Mouse (Mus musculus) regulatory T cell (primary cell): ENCODE data around the gene Ndufb5.

ENCODE experiments used
- in situ Hi-C: fragments of 300-600 bp; cut with MboI, MseI; formaldehyde crosslinking; loops from one replicate; pipeline ENCODE4 v1.15.1; 2025; ENCODE audit warnings: high pct_unique_total_duplicates

Gene Ndufb5

DNA sequence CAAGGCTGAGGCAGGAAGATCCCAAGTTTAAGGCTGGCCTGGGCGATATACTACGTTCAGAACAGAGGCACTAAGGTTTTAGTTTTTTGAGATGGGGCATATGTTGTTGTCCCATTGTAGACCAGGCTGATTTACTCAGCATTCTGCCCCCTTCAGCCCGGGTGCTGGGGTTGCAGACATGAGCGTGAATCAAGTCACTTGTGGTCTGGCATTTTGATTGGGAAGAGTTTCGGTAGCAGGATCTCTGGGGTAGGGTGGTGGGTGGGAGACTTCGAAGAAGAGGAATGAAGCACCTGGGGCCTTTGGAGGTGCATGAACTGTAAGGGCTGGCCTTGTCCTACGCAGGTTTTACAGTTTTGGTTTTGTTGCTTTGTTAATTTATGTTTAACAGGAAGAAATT, 12.6 kb upstream of the Ndufb5 start:
- in situ Hi-C loops, result loop anchor here (10.0 to 25.0 kb wide), 2 partner anchors 1341 to 1762 kb away; partner anchors contain the start of gene Phc3

DNA sequence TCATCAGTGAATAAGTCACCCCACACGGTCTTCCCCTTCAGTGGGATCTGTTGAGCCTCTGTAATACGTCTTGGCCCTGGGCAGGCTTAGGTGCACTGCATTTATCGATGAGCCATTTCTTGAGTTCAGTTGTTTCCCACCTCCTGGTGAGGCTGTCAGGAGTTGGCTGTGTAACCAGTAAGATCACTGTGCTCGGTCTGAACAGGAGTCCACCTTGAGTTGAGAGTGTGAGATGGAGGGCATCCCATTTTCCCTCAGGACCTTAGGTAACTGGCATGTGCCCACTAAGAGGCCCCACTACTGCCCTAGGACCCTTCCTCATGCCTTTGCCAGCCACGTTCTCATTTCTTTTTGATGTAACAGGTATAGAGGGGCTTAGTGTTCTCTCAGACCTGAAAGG, 10.8 kb upstream of the Ndufb5 start:
- in situ Hi-C loops, result loop anchor here (5.0 to 10.0 kb wide), 2 partner anchors 194 to 1339 kb away; no protein-coding TSS in a partner anchor

- in situ Hi-C loops, result loop anchor here (5.0 to 10.0 kb wide), 2 partner anchors 196 to 1337 kb away; no protein-coding TSS in a partner anchor
These were observed 8.9 kb upstream of the Ndufb5 start for GRCm38 (mm10) chr3:32727861-32728260.

DNA sequence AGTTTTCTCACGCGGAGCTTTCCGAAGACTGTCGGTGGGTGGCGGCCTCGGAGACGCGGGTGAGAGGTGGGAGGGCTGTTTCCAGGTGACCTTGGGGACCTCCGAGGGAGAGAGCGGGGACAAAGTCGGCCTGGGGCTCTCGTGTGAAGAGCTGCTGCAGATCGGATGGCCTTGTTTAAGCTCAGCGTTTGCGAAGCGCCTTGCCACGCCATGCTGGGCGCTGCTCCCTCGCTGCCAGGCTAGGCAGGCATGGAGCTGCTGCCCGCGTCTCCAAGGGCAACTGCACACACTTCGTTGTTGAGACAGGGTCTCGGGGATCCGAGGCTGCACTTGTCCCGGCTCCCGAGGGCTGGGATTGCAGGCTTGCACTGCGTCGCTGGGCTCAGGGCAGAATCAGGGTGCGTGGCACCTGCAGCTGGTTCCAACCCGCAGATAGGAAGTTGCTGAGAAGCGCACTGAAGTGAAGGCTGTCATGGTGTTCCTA, 424 bp downstream of the Ndufb5 start, which contains the start of gene Mrpl47:
TSS of gene Mrpl47 (minus strand) at position 434 of the 484 bp plus-strand sequence.
- in situ Hi-C loops, result loop anchor here (5.0 kb wide), 1 partner anchor 1070 kb away; no protein-coding TSS in a partner anchor

GRCm38 (mm10) chr3:32738549-32738948, 1.8 kb downstream of the Ndufb5 start:
- in situ Hi-C loops, result loop anchor here (5.0 kb wide), 1 partner anchor 1069 kb away; no protein-coding TSS in a partner anchor

GRCm38 (mm10) chr3:32742276-32742780, 5.5 kb downstream of the Ndufb5 start:
- in situ Hi-C loops, result loop anchor here (10.0 kb wide), 1 partner anchor 1342 kb away; the partner anchor contains the start of gene Dnajc19

- in situ Hi-C loops, result loop anchor here (10.0 kb wide), 1 partner anchor 1340 kb away; the partner anchor contains the start of gene Dnajc19
These were observed 8.2 kb downstream of the Ndufb5 start for GRCm38 (mm10) chr3:32745001-32745400.

- in situ Hi-C loops, result loop anchor here (10.0 kb wide), 1 partner anchor 1339 kb away; the partner anchor contains the start of gene Dnajc19
These were observed 8.6 kb downstream of the Ndufb5 start for GRCm38 (mm10) chr3:32745426-32745825.

DNA sequence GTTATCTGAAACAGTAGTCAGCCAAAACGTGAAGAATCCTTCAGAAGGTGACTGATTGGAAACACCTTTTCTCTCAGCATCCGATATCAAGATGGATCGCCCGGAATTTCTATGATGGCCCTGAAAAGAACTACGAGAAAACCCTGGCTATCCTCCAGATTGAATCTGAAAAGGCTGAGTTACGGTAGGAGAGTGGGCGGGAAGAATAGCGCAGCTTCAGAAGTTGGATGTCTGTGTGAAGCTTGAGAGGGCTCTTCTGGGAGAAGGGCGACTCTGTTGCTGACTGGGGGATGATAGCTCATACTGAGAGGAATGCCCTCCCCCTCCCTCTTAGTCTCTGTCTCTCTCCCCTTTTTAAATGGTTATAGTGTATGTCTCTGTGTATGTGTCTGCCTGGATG, 11.6 kb downstream of the Ndufb5 start:
- in situ Hi-C loops, result loop anchor here (10.0 kb wide), 1 partner anchor 1336 kb away; the partner anchor contains the start of gene Dnajc19

GRCm38 (mm10) chr3:32749820-32750579, 13.2 kb downstream of the Ndufb5 start:
- in situ Hi-C loops, result loop anchor here (10.0 kb wide), 1 partner anchor 1335 kb away; the partner anchor contains the start of gene Dnajc19

GRCm38 (mm10) chr3:32754384-32754915, 17.7 kb downstream of the Ndufb5 start:
- in situ Hi-C loops, result no loop called here

DNA sequence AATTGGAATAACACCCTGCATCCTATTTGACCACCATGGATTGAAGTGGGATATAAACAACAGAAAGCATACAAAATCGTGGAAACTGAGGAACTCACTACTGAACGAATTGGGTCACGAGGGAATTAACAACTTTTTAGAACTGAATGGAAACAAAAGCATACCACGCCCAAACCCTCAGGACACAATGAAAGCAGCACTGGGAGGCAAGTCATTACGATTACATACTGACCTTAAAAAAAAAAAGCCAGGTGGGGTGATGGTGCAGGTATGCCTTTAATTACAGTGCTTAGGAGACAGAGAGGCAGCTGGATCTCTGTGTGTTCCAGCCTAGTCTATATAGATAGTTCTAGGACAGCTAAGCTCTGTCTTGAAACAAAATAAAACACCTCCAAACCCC, 22.4 kb downstream of the Ndufb5 start:
- in situ Hi-C loops, result no loop called here

DNA sequence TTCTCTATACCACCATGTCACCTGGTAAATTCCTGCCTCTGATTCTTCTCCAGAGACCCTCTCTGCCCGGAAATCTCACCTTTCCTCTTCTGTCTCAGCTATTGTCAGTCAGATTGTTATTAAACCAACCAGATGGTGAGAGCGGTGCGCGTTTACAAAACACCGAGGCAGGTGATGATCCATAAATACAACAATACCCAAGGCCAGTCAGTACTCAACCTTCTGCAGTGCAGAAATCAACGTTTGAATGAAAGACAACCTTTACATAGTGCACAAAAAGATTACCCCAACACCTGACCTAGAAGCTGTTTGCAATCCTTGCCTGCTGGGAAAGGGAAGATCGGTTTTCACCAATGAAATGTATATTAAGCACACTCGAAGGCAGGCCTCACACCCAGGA, 26.2 kb downstream of the Ndufb5 start:
- in situ Hi-C loops, result no loop called here

DNA sequence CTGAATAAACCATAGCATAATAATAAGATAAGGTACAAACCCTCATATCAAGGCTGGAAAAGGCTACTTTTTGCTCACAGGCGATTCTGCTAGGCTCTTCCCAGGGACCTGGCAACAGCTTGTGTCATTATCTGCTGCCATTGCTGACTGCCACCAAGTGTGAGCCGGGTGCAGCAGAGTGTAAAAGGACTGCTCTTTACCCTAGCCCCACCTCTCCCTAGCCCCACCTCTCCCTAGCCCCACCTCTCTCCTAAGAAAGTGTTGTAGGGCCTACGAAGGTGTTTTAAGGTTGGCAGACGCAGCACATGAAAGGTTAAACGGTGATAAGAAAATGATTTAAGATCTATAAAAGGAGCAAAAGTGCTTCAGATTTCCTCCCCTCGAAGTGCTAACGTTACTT, 27.1 kb downstream of the Ndufb5 start:
- in situ Hi-C loops, result no loop called here

GRCm38 (mm10) chr3:32770781-32771180, 34.0 kb downstream of the Ndufb5 start:
- in situ Hi-C loops, result no loop called here
